Mouse (Mus musculus) CH12.LX (cell line): ENCODE measurements around the gene Top3a. TPM values are rescaled to one million over a fixed set of nuclear protein-coding genes. Genes with fewer than 3 reads are reported as not detected.

Source experiments
- DNase-seq: peaks from one replicate; pipeline ENCODE4 v3.0.0-alpha.2; 2013; ENCODE audit errors: extremely low read depth
- H3K27ac ChIP-seq: 2 replicates; pipeline ENCODE4 v1.5.1; 2012; ENCODE audit warnings: low read depth, mild to moderate bottlenecking, control low read depth, moderate library complexity; ENCODE audit not compliant: insufficient read depth
- H3K27me3 ChIP-seq: replicated peaks from 2 replicates; pipeline ENCODE3; 2012; ENCODE audit warnings: inconsistent platforms
- H3K36me3 ChIP-seq, 2 experiments: replicated peaks in 1 of 2; 2 replicates each; pipeline versions ENCODE3 to v1.6.1; 2012; ENCODE audit warnings: inconsistent platforms in 1 of 2, low read length in 1 of 2, mild to moderate bottlenecking in 1 of 2, mixed read lengths in 1 of 2, moderate library complexity in 1 of 2; ENCODE audit not compliant: control insufficient read depth in 1 of 2, insufficient read depth in 1 of 2
- H3K4me1 ChIP-seq, 2 experiments: 2 replicates each; pipeline ENCODE4 v1.6.1; 2012; ENCODE audit warnings: inconsistent platforms in 1 of 2, moderate library complexity in 1 of 2; ENCODE audit not compliant: insufficient read depth in 2 of 2, control insufficient read depth in 1 of 2
- H3K4me2 ChIP-seq: 2 replicates; pipeline ENCODE4 v1.6.1; 2012; ENCODE audit warnings: low read depth, mild to moderate bottlenecking, control low read depth; ENCODE audit not compliant: poor library complexity, insufficient read depth, severe bottlenecking
- H3K4me3 ChIP-seq, 3 experiments: fragments of 150-350 bp in 1 of 3; sonication (generic) in 1 of 3; replicated peaks in 1 of 3; 2 replicates each; pipeline versions ENCODE3 to v1.5.1; 2011 to 2012; ENCODE audit warnings: low read depth in 2 of 3, low read length in 2 of 3, mild to moderate bottlenecking in 2 of 3, moderate library complexity in 2 of 3, control low read depth in 1 of 3, improper control_type of control experiment in 1 of 3, inconsistent platforms in 1 of 3, mixed read lengths in 1 of 3; ENCODE audit not compliant: poor library complexity in 1 of 3
- H3K79me2 ChIP-seq: replicated peaks from 2 replicates; pipeline ENCODE4 v1.6.1; 2012; ENCODE audit warnings: mild to moderate bottlenecking, moderate library complexity; ENCODE audit not compliant: control insufficient read depth, poor library complexity, insufficient read depth, severe bottlenecking; ENCODE audit errors: extremely low read depth
- H3K9ac ChIP-seq: 2 replicates; pipeline ENCODE4 v1.6.1; 2012; ENCODE audit warnings: low read depth, mild to moderate bottlenecking, control low read depth, moderate library complexity; ENCODE audit not compliant: insufficient read depth
- H3K9me3 ChIP-seq: replicated peaks from 2 replicates; pipeline ENCODE3; 2012; ENCODE audit warnings: low read length, inconsistent platforms, mixed read lengths
- CHD2 ChIP-seq: IDR thresholded peaks from 2 replicates; pipeline ENCODE4 v1.6.1; 2011; ENCODE audit warnings: low read length, improper control_type of control experiment
- EP300 ChIP-seq: IDR thresholded peaks from 2 replicates; pipeline ENCODE4 v1.6.1; 2011; ENCODE audit warnings: low read length, improper control_type of control experiment
- ETS1 ChIP-seq: conservative IDR thresholded peaks from 2 replicates; pipeline ENCODE4 v1.6.1; 2012; ENCODE audit warnings: low read depth, mild to moderate bottlenecking, inconsistent platforms, low read length, improper control_type of control experiment, moderate library complexity
- HCFC1 ChIP-seq: IDR thresholded peaks from 2 replicates; pipeline ENCODE4 v1.6.1; 2012; ENCODE audit warnings: low read depth, mild to moderate bottlenecking, inconsistent platforms, low read length, improper control_type of control experiment
- IRF4 ChIP-seq: IDR thresholded peaks from 2 replicates; pipeline ENCODE4 v1.6.1; 2014; ENCODE audit warnings: low read depth, mild to moderate bottlenecking, inconsistent platforms, low read length, improper control_type of control experiment
- JUN ChIP-seq: IDR thresholded peaks from 2 replicates; pipeline ENCODE4 v1.6.1; 2011; ENCODE audit warnings: low read depth, mild to moderate bottlenecking, low read length, improper control_type of control experiment, moderate library complexity; ENCODE audit not compliant: insufficient read depth
- JUND ChIP-seq: conservative IDR thresholded peaks from 2 replicates; pipeline ENCODE4 v1.6.1; 2011; ENCODE audit warnings: low read depth, low read length, improper control_type of control experiment
- KAT2A ChIP-seq: IDR thresholded peaks from 2 replicates; pipeline ENCODE4 v1.6.1; 2012; ENCODE audit warnings: low read length, improper control_type of control experiment, inconsistent platforms; ENCODE audit not compliant: insufficient replicate concordance
- MAZ ChIP-seq: IDR thresholded peaks from 2 replicates; pipeline ENCODE4 v1.6.1; 2012; ENCODE audit warnings: low read depth, mild to moderate bottlenecking, inconsistent platforms, low read length, improper control_type of control experiment, moderate library complexity
- MXI1 ChIP-seq: IDR thresholded peaks from 2 replicates; pipeline ENCODE4 v1.6.1; 2011; ENCODE audit warnings: mild to moderate bottlenecking, low read depth, low read length, improper control_type of control experiment
- MYC ChIP-seq: IDR thresholded peaks from 2 replicates; pipeline ENCODE4 v1.6.1; 2011; ENCODE audit warnings: low read depth, mild to moderate bottlenecking, improper control_type of control experiment, low read length
- POLR2A ChIP-seq: IDR thresholded peaks from 2 replicates; pipeline ENCODE4 v1.6.1; 2011; ENCODE audit warnings: low read depth, mild to moderate bottlenecking, improper control_type of control experiment, low read length
- POLR2AphosphoS2 ChIP-seq: IDR thresholded peaks from 2 replicates; pipeline ENCODE4 v1.6.1; 2011; ENCODE audit warnings: low read depth, low read length, improper control_type of control experiment
- RAD21 ChIP-seq: IDR thresholded peaks from 2 replicates; pipeline ENCODE4 v1.6.1; 2011; ENCODE audit warnings: low read depth, mild to moderate bottlenecking, low read length, improper control_type of control experiment, moderate library complexity
- RCOR1 ChIP-seq: conservative IDR thresholded peaks from 2 replicates; pipeline ENCODE4 v1.6.1; 2012; ENCODE audit warnings: low read depth, mild to moderate bottlenecking, inconsistent platforms, low read length, improper control_type of control experiment
- TCF12 ChIP-seq: IDR thresholded peaks from 2 replicates; pipeline ENCODE4 v1.6.1; 2014; ENCODE audit warnings: low read depth, mild to moderate bottlenecking, inconsistent platforms, low read length, improper control_type of control experiment
- UBTF ChIP-seq: IDR thresholded peaks from 2 replicates; pipeline ENCODE4 v1.6.1; 2012; ENCODE audit warnings: low read depth, mild to moderate bottlenecking, inconsistent platforms, low read length, improper control_type of control experiment, moderate library complexity
- ZMIZ1 ChIP-seq: IDR thresholded peaks from 2 replicates; pipeline ENCODE4 v1.6.1; 2012; ENCODE audit warnings: low read depth, mild to moderate bottlenecking, inconsistent platforms, low read length, improper control_type of control experiment
- ZNF384 ChIP-seq: IDR thresholded peaks from 2 replicates; pipeline ENCODE4 v1.6.1; 2012; ENCODE audit warnings: low read depth, low read length, improper control_type of control experiment, inconsistent platforms
- dilution Hi-C: fragments of 300-500 bp; cut with MboI; formaldehyde crosslinking; loops from 2 replicates; pipeline ENCODE4 v1.14.3; 2020; ENCODE audit warnings: low sequenced_read_pairs; ENCODE audit not compliant: extremely low pct_unique_long_range_greater_than_20kb, extremely low pct_ligation_motif_present
- in situ Hi-C: fragments of 300-500 bp; cut with MboI; formaldehyde crosslinking; loops from 3 replicates; pipeline ENCODE4 v1.14.3; 2019; ENCODE audit warnings: low sequenced_read_pairs, low pct_ligation_motif_present, low pct_unique_long_range_greater_than_20kb, mixed read lengths
- polyA plus RNA-seq: library from polyadenylated mRNA; unstranded; fragments of >175 nt; gene quantifications from 2 replicates; pipeline ENCODE4 v1.2.1, GENCODE M21; 2012; ENCODE audit warnings: low read depth; ENCODE audit not compliant: insufficient read length
- total RNA-seq, 2 experiments: library from RNA; depleted of rRNA; stranded (reverse); fragments of 300-350 nt in 1 of 2; fragments of >200 nt in 1 of 2; gene quantifications; 2 replicates each; pipeline ENCODE4 v1.2.3; 2012 to 2014

The Top3a gene
- total and polyA plus RNA-seq, 3 experiments: 19.6 to 43.7 (median 28.8) TPM

DNA sequence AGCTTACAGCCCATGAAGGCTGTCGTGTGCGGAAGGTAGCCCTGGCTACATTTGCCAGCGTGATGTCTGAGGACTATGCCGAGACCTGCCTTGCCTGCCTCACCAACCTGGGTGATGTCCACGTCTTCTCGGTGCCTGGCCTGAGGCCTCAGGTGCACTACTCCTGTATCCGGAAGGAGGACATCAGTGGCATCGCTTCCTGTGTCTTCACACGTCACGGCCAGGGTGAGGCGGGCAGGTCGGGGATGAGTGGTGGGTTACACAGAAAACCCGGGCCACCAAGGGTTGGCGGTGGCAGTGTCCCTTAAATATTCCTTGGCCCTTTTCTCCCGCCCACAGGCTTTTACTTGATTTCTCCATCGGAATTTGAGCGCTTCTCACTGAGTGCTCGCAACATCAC lies 65.1 kb downstream of the Top3a start:
- no peak overlapping the region for H3K9ac ChIP-seq
- H3K27me3 ChIP-seq: no peaks in the 10 kb centered on the region
- H3K9me3 ChIP-seq: no peaks in the 10 kb centered on the region
- H3K36me3 ChIP-seq: peaks cover 91 to 99% of the 10 kb centered on the region in 2 experiments
- dilution Hi-C loops (no loop called here), in situ Hi-C loops (no loop called here)
- H3K27ac ChIP-seq: no peak overlapping the region
- H3K4me2 ChIP-seq: no peak overlapping the region
- DNase-seq: no peak
- no peaks in the 10 kb centered on the region for H3K79me2 ChIP-seq
- H3K4me1 ChIP-seq: peaks cover 0 to 12% of the 10 kb centered on the region in 2 experiments; a peak in 1 of 4 replicates
- TF ChIP-seq MXI1 (no peak), RAD21 (no peak), CHD2 (no peak), ETS1 (no peak), TCF12 (no peak), IRF4 (no peak), RCOR1 (no peak), ZMIZ1 (no peak), JUND (no peak), POLR2AphosphoS2 (no peak), KAT2A (no peak), ZNF384 (no peak), JUN (no peak), HCFC1 (no peak), POLR2A (no peak)
- no peak overlapping the region for H3K4me3 ChIP-seq

- no peak overlapping the region for H3K4me2 ChIP-seq
- no peak for TF ChIP-seq EP300
- TF ChIP-seq ZMIZ1: no peak
- no peak for TF ChIP-seq JUN
- TF ChIP-seq RCOR1: no peak
- TF ChIP-seq IRF4: no peak
- no peak for TF ChIP-seq UBTF
- TF ChIP-seq MAZ: no peak
- TF ChIP-seq MYC: no peak
- TF ChIP-seq, all 38 proteins: peak for 0
- Histone ChIP-seq H3K36me3 (peaks cover 89 to 99% of the 10 kb centered on the region in 2 experiments), H3K27ac (no peak overlapping the region), H3K4me1 (peaks cover 0 to 12% of the 10 kb centered on the region in 2 experiments; a peak in 1 of 4 replicates), H3K27me3 (no peaks in the 10 kb centered on the region), H3K4me3 (no peak overlapping the region), H3K9ac (no peak overlapping the region), H3K79me2 (no peaks in the 10 kb centered on the region), H3K9me3 (no peaks in the 10 kb centered on the region)
- DNase-seq: no peak
- dilution Hi-C loops: no loop called here
- in situ Hi-C loops: no loop called here
Observed at GRCm38 (mm10) chr11:60711218-60711617, 65.9 kb downstream of the Top3a start.
